Mouse (Mus musculus) left cerebral cortex, adult 8-10 months (tissue): ENCODE results near the gene Cldn7. TPM values are rescaled to one million over a fixed set of nuclear protein-coding genes. Genes with fewer than 3 reads are reported as not detected.
A peak's percentile ranks its signal among the peaks of the same experiment; 100 is the strongest.
"Not testable (repeated sequence)": the region's sequence is repeated elsewhere in the genome, so short reads cannot be mapped to it uniquely, and the experiment has no call there.

Experiments
- DNase-seq, 2 experiments: peaks; one replicate each; pipeline ENCODE4 v3.0.0; 2022; ENCODE audit warnings: low spot score in 2 of 2
- microRNA-seq, 2 experiments: library from miRNA; unstranded; fragments of <30 nt; microRNA quantifications; one replicate each; pipeline ENCODE4 v1.2.0; 2022
- total RNA-seq, 4 experiments: library from RNA; stranded (reverse); gene quantifications; 2 replicates each; pipeline ENCODE4 v1.2.4; 2022

Cldn7 gene
- total RNA-seq, 4 experiments from 2014 or later = not detected

GRCm38 (mm10) chr11:70013408-70013807, 48.8 kb downstream of the Cldn7 start:
- DNase-seq = no peak

DNA sequence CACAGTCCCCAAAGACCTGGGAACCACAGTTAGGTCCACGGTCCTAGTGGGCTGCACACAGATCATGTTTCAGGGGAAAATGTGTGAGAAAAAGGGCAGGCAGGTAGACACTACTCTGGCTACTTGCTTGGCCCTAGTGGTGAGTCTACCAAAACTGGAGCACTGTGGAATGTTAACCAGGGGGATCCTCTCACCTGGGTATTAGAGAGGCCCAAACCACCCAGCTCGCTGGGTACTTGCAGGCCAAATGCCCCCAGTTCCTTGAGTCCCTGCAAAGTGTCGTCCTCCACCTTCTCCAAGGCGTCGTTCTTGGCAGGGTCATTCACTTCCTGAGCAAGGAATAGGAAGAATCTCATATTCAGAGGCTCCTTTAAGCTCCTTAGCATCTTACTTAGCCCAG, 49.5 kb downstream of the Cldn7 start:
- no peak for DNase-seq

DNA sequence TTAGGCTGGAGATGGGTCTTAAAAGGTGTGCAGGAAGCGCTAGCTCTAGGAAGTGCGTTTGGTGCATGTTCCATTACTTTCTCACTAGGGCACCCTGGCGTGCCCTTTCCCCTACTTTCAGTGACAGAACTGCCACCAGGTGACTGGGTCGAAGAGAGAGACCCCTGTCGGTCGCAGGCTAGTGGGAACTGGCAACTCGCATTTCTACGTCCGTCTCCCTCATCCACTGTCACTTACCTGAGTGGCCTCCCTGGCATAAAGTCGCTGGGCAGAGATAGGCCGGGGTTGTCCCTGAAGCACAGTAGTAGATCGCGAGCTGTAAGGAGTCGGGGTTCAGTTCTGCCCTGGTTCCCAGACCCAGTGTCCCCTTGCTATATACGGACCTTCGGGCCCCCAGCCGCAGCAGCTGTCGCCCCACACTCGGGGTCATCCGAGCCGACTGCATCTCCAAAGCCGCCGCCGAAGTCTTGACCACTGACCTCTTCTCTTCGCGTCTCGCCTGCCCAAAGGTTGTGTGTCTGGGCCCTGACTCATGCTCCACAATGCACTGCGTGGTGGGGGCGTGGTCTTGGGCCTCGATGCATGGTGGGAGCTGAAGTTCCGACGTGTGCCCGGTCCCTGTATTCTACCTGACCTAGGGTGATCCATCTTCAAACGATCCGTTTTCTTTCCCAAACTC, 50.4 kb downstream of the Cldn7 start, which contains the start of gene Acadvl:
Gene Acadvl, minus strand, starts transcription at position 532 of the 679 bp plus-strand sequence.
- DNase-seq = peak; percentile 78 to 85

- no peak for DNase-seq
Observed at GRCm38 (mm10) chr11:70015677-70016076, 51.1 kb downstream of the Cldn7 start.

DNA sequence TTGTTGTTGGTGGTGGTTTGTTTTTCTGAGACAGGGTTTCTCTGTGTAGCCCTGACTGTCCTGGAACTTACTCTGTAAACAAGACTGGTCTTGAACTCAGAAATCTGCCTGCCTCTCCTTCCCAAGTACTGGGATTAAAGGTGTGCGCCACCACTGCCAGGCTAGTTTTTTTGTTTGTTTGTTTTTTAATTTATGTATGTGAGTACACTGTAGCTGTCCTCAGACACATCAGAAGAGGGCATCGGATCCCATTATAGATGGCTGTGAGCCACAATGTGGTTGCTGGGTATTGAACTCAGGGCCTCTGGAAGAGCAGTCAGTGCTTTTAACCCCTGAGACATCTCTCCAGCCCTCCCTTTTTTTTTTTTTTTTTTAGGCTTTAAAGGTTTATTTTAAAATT, 51.6 kb downstream of the Cldn7 start:
- DNase-seq = not testable (repeated sequence)

GRCm38 (mm10) chr11:70016669-70017068, 52.1 kb downstream of the Cldn7 start, which contains the start of gene Dlg4:
Gene Dlg4, plus strand, starts transcription at chr11:70016942.
- DNase-seq = no peak

- no peak for DNase-seq
Observed at GRCm38 (mm10) chr11:70017199-70017767, 52.7 kb downstream of the Cldn7 start.

Small RNAs within 50 kb of the gene (microRNA-seq; reads per million reads assigned to microRNA genes)
- gene Gm44349 = 0.44 to 0.84 reads per million in 2 experiments
- gene Mir324 = 6,891 to 7,549 reads per million in 2 experiments

Other genes starting within 250 kb of the Cldn7 start
- 10 to 100 TPM; 48.6 to 56.4 (median 51.3) TPM for gene Polr2a, start 206.1 kb upstream of the Cldn7 start, total RNA-seq
- gene Slc35g3, start 202.8 kb upstream of the Cldn7 start, total RNA-seq = not detected
- 100 to 1,000 TPM; 138 to 158 (median 147) TPM for gene Zbtb4, start 198.9 kb upstream of the Cldn7 start, total RNA-seq
- 1 to 10 TPM in 2 of 4 experiments, under 1 TPM in 2; 0.51 to 1.2 (median 0.92) TPM for gene Chrnb1, start 168.8 kb upstream of the Cldn7 start, total RNA-seq
- gene Fgf11, start 162.9 kb upstream of the Cldn7 start, total RNA-seq = 10 to 100 TPM; 18.8 to 22.3 (median 19.7) TPM
- gene Tmem102, start 159.2 kb upstream of the Cldn7 start, total RNA-seq = under 1 TPM in 2 of 4 experiments, not detected in 2; 0.16 to 0.20 TPM
- gene Gm39566, start 149.5 kb upstream of the Cldn7 start, total RNA-seq = not detected
- gene Spem2, start 146.3 kb upstream of the Cldn7 start, total RNA-seq = not detected
- gene Spem1, start 142.6 kb upstream of the Cldn7 start, total RNA-seq = under 1 TPM in 3 of 4 experiments, not detected in 1; 0.43 to 0.74 (median 0.49) TPM
- gene Nlgn2, start 127.0 kb upstream of the Cldn7 start, total RNA-seq = 100 to 1,000 TPM; 217 to 228 (median 217) TPM
- gene Tmem256, start 126.3 kb upstream of the Cldn7 start, total RNA-seq = 100 to 1,000 TPM; 117 to 147 (median 123) TPM
- 10 to 100 TPM; 16.0 to 20.0 (median 18.6) TPM for gene Plscr3, start 118.4 kb upstream of the Cldn7 start, total RNA-seq
- under 1 TPM in 3 of 4 experiments, not detected in 1; 0.26 to 0.46 (median 0.30) TPM for gene Tnk1, start 106.0 kb upstream of the Cldn7 start, total RNA-seq
- not detected for gene Tmem95, start 86.8 kb upstream of the Cldn7 start, total RNA-seq
- 1 to 10 TPM; 1.0 to 2.0 (median 1.2) TPM for gene Kctd11, start 83.4 kb upstream of the Cldn7 start, total RNA-seq
- gene Acap1, start 69.2 kb upstream of the Cldn7 start, total RNA-seq = not detected
- gene 2810408A11Rik, start 63.8 kb upstream of the Cldn7 start, total RNA-seq = 1 to 10 TPM in 1 of 4 experiments, under 1 TPM in 3; 0.39 to 1.1 (median 0.56) TPM
- gene Neurl4, start 63.7 kb upstream of the Cldn7 start, total RNA-seq = 100 to 1,000 TPM in 3 of 4 experiments, 10 to 100 TPM in 1; 97.6 to 122 (median 112) TPM
- 10 to 100 TPM; 27.1 to 37.6 (median 32.4) TPM for gene Gps2, start 50.9 kb upstream of the Cldn7 start, total RNA-seq
- gene Eif5a, start 42.8 kb upstream of the Cldn7 start, total RNA-seq = 100 to 1,000 TPM; 413 to 430 (median 416) TPM
- 1 to 10 TPM; 5.1 to 9.6 (median 6.1) TPM for gene Ybx2, start 29.0 kb upstream of the Cldn7 start, total RNA-seq
- gene Slc2a4, start 16.6 kb upstream of the Cldn7 start, total RNA-seq = 1 to 10 TPM; 4.8 to 5.4 (median 5.1) TPM
- 100 to 1,000 TPM; 108 to 126 (median 118) TPM for gene Ctdnep1, start 16.4 kb downstream of the Cldn7 start, total RNA-seq
- gene Elp5, start 17.7 kb downstream of the Cldn7 start, total RNA-seq = 100 to 1,000 TPM in 1 of 4 experiments, 10 to 100 TPM in 3; 78.7 to 101 (median 87.1) TPM
- 100 to 1,000 TPM; 218 to 247 (median 236) TPM for gene Gabarap, start 26.4 kb downstream of the Cldn7 start, total RNA-seq
- 10 to 100 TPM; 49.6 to 59.9 (median 51.8) TPM for gene Phf23, start 31.0 kb downstream of the Cldn7 start, total RNA-seq
- gene Dvl2, start 35.8 kb downstream of the Cldn7 start, total RNA-seq = 10 to 100 TPM; 28.0 to 36.9 (median 32.9) TPM
- 10 to 100 TPM; 57.9 to 68.3 (median 61.2) TPM for gene Acadvl, start 50.6 kb downstream of the Cldn7 start, total RNA-seq
- gene Dlg4, start 52.2 kb downstream of the Cldn7 start, total RNA-seq = 100 to 1,000 TPM; 721 to 849 (median 797) TPM
- 1 to 10 TPM in 2 of 4 experiments, under 1 TPM in 2; 0.77 to 2.4 (median 1.5) TPM for gene Asgr1, start 89.3 kb downstream of the Cldn7 start, total RNA-seq
- gene Asgr2, start 127.9 kb downstream of the Cldn7 start, total RNA-seq = not detected
- gene Mgl2, start 165.6 kb downstream of the Cldn7 start, total RNA-seq = 1 to 10 TPM in 1 of 4 experiments, under 1 TPM in 3; 0.57 to 1.1 (median 0.76) TPM
- gene Clec10a, start 191.4 kb downstream of the Cldn7 start, total RNA-seq = 1 to 10 TPM in 3 of 4 experiments, under 1 TPM in 1; 0.96 to 3.3 (median 2.7) TPM
- gene Slc16a11, start 248.0 kb downstream of the Cldn7 start, total RNA-seq = 10 to 100 TPM; 32.3 to 43.4 (median 36.5) TPM